Mouse (Mus musculus) megakaryocyte, adult 5-6 weeks (primary cell): ENCODE measurements around the gene Camk2d. TPM values are rescaled to one million over a fixed set of nuclear protein-coding genes. Genes with fewer than 3 reads are reported as not detected.

Source experiments
- ATAC-seq: 2 replicates; pipeline ENCODE4 v1.8.0; 2016; ENCODE audit warnings: mild to moderate bottlenecking, inconsistent platforms; ENCODE audit not compliant: poor library complexity, severe bottlenecking
- total RNA-seq, 2 experiments: library from RNA; stranded (forward) in 1 of 2; stranded (reverse) in 1 of 2; fragments of 153-499, 151-499 nt in 1 of 2; fragments of 221-1000, 200-1000 nt in 1 of 2; gene quantifications; 2 replicates each; pipeline versions ENCODE4 v1.2.3 to v1.2.4; 2015 to 2017

The Camk2d gene
- total RNA-seq (2015): 43.2 and 52.0 TPM in 2 replicates
- total RNA-seq (2017): 43.7 and 52.4 TPM in 2 replicates

DNA sequence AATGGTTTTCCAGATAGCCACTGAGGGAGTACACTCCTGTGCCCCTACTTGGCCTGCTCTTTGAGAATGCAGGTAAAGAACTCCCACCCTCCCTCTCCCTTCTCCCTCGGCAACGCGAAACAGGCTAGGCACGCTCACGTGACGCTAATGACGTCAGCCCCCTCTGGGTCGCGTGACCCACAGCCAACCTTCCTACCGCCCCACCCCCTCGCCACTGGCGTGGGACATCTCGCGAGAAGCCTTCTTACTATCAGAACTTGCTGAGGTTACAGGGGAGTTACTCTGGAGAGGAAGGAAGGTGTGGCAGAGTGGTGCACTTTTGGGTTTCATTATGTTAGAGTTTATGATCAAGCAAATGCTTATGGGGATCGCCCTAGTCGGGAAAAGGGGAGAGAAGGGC is at the start of gene Camk2d:
Gene Camk2d, plus strand, starts transcription at position 217 of the 400 bp plus-strand sequence.
- peak; percentile 79 for ATAC-seq

DNA sequence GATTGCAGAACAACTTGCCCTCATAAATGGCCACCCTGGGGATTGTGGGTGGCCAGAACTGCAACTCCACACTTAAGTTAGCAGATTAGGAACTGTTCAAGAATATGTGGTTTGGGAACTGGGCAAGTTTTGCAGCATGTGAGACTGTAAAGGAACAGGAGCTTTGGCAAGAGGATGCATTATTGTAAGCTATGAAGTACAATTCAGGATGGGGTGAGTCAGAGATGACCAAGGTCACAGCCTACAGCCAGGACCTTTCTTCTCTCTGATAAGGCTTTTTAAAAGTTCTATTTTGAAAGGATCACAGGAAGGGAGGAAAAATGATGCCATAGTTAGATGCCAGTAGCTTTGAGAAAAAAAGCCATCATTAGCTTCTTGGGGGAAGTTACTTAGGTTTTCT is 48.2 kb upstream of the Camk2d start:
- ATAC-seq: no peak

DNA sequence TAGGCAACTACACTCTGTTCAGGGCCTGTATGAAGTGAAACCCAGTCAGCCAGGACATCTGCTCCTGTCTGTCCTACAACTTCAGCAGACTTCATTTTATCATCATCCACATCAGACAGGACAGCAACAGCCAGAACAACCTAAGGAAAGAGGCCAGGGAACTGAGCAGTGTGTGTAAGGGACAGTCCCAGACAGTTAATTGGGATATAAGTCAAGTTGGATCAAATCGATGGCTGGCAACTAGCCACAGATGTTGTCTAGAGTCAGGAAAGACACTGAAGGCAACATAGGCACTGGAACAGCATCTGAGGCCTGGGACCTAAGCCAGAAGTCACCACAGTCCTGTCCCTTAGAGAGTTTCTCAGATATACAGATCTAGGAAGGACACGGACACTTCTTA is 32.5 kb upstream of the Camk2d start:
- no peak for ATAC-seq

DNA sequence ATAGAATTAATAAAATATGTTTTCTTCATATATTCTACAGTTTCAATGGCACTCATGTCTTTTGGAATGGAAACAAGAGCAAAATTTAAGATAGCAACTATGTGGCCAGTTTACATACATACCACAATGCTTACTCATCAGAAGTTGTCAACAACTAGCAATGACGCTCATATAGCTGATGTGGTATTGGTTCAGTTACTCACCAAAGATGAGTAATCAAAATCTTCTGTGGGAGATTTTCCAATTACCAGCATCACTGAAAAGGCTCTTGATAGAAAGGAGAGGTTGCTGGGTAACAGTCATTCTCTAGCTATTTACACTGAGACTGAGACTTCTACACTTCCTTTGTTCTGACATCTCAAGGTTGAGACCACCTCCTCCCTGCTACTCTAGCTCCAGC is 25.5 kb upstream of the Camk2d start:
- no peak for ATAC-seq

DNA sequence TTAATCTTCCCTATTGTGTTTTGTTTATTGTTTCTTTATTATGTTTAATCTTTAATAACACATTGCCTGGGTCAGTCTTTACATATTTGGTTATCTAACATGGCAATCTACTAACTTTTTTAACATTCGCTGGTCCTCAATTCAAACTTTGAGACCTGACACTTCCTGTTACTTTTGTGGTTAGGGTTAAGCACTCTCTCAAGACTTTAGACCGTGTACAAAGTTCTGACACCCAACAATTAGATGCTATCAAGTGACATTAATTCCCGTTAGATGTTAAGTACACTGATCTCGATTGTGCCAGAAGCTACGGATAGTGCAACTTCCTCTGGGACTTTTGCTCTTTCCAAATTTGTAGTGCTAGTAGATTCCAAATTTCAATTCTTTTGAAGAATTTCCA is 23.2 kb upstream of the Camk2d start:
- no peak for ATAC-seq

DNA sequence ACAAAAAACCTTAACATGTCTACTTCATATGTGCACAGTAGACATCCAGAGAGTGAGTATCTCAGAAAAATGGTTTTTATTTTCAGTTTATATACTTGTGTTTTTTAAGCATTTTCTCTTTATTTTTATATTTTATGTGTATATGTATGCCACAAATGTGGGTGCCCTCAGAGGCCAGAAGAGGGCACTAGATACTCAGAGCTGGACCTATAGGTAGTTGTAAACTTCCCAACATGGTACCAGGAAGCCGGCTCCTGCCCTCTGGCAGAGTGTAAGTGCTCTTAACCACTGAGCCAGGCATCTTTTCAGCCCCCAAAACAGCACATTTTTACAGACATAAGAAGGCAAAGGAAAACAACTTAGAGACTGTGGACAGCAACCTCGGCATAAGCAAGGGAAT is 20.2 kb upstream of the Camk2d start:
- ATAC-seq: peak; percentile 84

DNA sequence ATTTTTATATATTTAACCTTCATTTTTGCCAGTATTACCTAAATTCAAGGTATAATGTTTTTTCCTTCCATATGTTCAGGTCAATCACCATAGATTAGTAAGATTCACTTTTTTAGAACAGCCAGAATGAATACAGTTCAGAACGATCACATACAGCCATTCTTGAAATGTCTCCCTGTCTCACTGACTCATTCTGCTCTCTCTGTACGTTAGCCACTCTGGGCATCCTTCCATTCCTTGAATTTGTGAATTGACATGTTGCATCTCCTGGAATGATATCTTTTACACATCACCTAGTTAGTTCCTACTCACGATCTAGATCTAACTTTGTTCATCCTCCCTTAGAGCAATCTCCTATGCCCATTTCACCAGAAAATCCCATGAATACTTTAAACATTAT is 10.0 kb upstream of the Camk2d start:
- ATAC-seq: no peak

DNA sequence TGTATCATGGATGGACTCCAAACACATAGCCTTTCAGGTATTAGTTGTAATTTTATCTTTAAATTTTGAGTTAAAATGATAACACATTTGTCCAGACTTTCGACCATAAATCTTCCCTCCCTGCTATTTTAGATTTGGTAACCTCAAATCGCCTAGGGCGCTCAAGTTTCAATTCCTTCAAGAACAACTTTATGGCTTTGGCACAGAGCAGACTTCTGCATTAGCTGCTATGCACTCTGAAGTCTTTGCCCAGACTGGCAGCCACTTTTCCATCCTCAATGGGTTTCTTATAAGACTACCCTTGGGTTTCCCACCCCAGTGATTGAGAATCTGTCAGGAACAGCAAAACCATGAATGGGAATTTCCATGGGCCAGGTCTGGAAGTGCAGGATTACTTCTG is 8.6 kb upstream of the Camk2d start:
- peak; percentile 75 for ATAC-seq

DNA sequence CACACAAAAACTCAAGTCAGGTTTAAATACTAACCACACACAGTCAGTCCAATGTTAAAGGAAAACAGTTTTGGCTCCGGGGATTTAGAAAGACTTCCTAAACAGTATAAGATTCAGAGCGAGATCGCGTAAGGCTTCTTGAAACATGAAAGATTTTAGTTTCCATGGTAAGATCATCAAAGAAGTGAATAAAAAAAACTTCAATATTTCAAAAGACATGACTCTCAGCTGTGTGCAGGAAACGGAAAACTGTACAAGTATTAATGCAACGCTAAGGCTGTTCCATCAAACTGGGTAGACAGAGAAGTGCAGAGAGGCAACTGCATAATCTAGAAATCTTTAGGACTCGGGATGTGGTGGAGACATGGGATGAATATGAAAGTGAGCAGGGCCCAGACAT is 6.5 kb upstream of the Camk2d start:
- ATAC-seq: no peak

DNA sequence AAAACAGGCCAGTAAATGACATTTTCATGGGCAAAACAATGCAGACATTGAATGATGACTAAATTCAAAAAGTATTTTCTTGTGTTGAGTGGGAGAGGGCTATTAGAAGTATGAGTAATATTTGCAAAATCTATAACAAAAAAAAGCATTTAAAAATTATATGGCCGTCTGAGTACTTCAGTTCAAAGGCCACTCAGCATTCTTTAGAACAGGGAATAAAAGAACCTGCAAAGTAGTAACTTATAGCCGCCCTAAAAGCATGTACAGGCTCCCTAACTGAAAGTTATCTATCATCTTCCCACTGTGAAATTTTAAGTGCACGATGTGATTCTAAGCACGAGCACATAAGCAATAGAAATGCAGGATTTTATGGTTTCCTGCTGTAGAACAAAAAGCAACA is 646 bp upstream of the Camk2d start:
- no peak for ATAC-seq

DNA sequence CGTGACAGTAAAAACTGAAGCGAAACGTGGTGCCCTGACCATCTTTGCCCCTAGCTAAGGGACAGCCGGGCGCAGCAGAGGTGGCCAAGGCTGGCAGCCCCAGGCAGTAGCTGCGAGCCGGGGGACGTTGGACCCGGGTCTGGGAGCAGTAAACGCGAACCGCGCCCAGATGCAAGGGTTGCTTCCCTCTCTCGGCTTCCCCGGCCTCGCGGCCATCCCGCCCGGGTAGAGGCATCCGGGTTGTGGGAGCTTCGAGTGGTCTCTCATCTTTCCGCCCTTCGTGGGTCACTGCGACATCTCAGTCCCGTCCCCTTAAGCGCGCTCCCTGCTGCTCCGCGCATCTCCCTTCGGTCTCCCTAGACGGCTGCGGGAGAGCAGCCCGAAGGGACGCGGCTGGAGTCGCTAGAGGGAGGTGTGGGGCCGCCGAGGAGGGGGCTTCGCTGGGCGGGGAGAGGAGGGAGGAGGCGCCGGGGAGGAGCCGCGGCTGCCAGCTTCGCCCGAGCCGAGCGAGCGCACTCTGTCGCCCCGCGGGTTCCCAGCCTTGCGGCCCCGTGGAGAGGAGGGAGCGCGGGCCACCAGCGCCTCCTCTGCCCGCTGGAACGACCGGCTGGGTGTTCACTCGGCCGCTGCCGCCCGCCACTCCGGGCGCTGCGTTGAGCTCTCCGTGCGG is 524 bp downstream of the Camk2d start:
- peak; percentile 67 for ATAC-seq

DNA sequence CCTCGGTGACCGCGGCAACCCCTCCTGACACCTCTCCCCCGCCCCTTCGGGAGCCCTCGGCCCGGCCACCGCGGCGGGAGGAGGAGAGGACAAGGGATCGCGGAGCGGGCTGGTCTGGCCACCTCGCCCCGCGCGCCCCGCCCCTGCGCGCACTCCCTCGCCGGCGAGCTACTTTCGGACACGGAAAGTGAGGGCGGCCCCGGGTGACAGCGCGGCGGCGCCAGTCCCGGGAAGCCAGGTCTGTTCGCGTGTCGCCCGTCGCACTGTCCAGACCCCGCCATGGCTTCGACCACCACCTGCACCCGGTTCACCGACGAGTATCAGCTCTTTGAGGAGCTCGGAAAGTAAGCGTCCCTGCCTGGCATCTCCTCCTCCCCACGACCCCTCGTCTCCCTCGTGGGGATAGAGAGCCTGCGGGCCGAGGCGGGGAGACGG is 1.1 kb downstream of the Camk2d start:
- ATAC-seq: peak; percentile 51

DNA sequence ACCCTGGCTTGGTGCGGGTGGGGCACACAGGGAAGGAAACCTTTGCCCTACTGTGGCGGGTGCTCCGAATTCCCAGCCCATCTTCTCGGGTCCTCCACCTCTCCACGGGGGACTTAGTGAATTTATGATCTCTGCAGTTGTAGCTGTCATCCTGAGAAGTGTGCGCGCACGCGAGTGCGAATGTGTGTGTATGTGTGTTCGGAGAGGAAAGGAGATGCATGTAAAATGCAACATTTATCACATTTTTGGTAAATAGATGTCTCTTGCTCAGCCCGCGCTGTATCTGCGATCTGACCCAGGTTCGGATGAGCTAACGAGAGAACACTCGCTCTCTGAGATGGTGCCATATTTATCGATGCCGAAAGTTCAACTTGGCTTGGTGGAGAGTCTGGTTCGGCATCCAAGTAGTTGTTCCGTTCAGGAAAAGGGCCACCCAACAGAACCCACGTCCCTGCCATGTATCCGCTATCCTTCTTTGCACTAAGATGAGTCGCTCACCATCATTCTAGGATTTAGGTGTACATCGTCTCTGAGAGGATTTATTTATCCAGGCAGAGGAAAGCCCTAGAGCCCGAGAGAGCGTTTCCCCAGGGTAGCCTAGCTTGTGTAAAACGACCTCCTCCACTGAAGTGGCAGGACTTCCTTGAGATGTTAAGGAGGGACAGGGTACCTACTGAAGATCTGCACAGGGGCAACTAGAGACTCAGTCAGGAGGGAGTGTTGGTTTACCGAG is 1.7 kb downstream of the Camk2d start:
- ATAC-seq: peak; percentile 4; the same call in 1 of the 2 replicates

DNA sequence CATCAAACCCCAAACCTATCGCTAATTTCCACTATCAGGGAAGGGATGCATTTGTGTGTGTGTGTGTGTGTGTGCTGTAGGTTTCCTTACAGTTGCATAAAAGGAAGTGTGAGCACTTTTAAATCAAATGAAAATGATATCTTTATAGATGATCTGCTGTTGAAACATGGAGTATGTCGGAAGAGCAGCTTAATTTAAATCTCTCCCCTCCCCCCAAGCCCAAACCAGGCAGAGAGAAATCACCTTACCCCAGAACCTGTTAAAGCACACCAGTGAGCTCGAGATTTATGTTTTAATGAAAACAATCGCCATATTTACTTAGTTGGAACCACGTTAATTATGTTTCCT is 2.2 kb downstream of the Camk2d start:
- ATAC-seq: no peak

DNA sequence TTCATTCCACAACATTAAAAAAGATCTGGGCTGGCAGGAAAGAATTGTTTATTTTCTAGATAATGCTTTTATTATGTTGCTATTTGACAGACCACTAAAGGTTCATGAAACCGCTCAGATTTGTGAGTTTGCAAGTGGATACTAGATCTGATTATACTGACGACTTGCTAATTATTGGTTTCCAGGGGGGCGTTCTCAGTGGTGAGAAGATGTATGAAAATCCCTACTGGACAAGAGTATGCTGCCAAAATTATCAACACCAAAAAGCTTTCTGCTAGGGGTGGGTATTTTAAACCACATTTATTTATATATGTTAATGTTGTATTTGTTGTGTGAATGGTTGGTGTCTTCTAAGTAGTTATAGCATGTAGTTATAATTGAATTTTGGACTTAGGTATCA is 2.8 kb downstream of the Camk2d start:
- no peak for ATAC-seq

DNA sequence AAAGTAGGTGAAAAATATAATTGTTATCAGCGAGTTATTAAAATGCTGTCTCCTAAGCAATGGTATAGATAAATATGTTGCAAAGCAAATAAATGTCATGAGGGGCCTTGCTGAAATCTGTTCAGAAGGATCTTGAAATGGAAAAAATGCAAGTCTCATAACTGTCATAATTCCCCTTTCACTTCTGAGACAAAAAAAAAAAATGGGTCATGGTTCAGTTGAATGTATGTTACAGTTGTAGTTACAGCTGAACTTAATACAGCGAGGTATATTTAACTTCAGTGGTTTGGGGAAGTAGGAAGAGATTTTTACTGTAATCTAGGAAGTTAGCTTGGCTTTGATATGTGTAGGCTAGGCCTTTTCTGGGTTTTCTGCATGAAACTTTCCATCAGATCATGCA is 3.2 kb downstream of the Camk2d start:
- ATAC-seq: no peak

DNA sequence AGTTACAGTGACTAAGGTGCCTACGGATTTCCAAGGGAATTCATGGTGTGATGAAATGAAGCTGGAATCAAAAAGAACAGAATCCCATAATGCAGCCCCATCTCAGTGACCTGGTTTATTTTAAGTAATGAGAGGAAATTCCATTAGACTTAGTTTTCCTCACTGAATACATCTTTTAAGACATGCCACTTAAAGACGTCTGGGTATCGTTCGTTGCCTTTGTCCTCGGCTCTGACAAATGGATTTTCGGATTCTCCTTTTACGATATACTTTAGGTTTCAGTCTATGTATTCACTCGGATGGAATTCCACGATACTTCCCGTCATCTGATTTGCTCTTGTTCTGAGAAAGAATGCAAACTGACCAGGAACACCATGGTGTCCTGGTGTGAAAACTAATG is 3.8 kb downstream of the Camk2d start:
- no peak for ATAC-seq

DNA sequence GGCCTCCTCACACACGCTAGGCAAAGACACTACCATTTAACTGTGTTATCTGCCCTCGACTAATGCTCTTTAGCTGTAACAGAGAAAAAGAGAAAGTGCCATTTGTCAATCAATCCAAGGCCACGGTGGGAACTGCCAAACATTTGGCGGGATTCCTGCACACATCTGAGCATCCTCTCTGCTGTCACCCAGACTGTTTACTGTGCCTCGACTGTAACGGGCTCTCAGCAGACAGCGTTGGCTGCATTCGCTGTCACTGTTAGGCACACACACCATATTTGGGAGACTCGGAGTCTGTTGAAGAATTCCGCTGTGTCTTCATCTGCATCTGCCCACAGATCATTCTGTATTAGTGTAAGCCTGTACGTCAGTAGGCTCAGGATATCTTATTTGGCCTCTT is 6.7 kb downstream of the Camk2d start:
- no peak for ATAC-seq

DNA sequence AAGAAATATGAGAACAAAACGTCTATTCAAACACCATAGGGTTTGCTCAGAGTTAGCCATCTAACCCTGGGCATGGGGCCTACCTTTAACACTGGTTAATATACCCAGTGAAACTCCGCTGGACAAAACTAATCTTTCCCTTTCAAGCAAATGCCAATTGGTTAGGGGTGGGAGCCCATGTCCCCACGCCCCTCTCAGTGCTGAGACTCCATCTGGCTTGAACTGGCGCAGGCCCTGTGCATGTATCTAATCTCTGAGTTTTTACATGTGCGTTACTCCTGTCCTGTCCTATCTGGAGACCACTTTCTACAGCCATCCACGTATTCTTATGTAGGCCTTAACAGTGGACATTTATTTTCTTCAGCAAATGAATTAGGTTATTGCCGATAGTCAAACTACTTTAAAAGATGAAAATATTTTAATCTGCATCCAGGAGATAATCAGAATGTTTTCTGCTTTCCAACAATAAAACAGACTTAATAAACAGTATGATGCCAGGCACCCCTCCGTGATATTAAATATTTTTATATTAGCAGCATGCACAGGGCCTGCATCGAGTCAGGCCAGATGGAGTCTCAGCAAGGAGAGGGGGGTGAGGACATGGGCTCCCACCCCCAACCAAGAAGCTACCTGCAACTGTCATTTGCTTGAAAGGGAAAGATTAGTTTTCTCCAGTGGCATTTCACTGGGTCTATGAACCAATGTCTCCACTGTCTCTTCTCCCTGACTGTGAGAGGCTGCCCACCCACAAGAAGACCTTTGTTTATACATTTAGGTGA is 8.7 kb downstream of the Camk2d start:
- no peak for ATAC-seq

DNA sequence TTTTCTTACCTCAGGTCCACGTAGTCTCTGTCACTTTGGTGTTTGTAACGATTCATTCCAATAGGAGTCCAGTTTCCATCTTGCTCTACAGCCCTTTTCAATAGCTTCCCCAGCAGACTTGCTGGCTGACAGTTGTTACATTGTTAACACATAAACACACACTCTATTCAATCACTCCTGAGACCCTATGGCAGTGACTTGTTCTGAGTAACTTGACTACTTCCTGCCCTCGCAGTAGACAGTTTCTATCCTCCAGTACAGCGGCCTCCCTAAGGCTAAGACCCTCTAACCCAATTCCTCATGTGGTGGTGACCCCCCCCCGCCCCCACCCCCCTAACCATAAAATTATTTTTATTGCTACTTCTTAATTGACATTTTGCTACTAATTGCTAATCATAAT is 13.2 kb downstream of the Camk2d start:
- ATAC-seq: no peak

DNA sequence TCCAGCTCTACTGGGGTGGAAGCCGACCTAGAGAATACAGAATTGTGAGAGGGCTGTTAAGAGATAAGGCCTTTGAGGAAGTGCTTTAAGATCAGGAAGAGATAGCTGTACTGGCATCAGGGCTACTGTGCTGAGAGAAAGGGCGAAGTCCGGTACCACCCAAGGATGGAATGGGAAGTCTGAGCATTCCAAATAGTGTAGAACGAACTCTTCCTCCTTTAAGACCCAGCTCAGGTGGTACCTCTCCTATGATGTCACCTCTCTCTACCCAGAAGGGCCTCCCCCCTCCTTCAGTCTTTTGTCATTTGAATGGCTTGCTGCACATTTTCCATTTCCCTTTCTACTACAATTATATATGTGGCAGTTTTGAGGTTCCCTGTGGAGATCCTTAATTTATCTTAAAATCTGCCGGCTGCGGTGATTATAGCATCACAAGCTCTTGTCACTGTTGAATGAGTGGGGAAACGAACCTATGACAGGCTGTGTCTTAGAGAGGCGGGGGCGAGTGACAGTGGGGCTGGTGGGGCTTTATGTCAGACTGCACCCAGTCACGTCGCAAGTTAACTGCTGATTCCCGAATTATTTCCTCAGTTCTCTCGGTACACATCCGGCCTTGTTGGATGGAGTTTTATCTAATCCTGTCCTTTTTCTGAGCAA is 13.8 kb downstream of the Camk2d start:
- ATAC-seq: peak; percentile 56
